Mouse (Mus musculus) G1E (cell line): Measurements from ENCODE around the gene Actr2.

Source experiments
- CTCF ChIP-seq: IDR thresholded peaks from 2 replicates; pipeline ENCODE4 v1.5.1; 2012; ENCODE audit warnings: low read depth, low read length, inconsistent platforms, mixed read lengths
- GATA1 ChIP-seq: IDR thresholded peaks from 2 replicates; pipeline ENCODE4 v1.6.1; 2012; ENCODE audit warnings: borderline replicate concordance, low read length, inconsistent platforms, mixed read lengths

DNA sequence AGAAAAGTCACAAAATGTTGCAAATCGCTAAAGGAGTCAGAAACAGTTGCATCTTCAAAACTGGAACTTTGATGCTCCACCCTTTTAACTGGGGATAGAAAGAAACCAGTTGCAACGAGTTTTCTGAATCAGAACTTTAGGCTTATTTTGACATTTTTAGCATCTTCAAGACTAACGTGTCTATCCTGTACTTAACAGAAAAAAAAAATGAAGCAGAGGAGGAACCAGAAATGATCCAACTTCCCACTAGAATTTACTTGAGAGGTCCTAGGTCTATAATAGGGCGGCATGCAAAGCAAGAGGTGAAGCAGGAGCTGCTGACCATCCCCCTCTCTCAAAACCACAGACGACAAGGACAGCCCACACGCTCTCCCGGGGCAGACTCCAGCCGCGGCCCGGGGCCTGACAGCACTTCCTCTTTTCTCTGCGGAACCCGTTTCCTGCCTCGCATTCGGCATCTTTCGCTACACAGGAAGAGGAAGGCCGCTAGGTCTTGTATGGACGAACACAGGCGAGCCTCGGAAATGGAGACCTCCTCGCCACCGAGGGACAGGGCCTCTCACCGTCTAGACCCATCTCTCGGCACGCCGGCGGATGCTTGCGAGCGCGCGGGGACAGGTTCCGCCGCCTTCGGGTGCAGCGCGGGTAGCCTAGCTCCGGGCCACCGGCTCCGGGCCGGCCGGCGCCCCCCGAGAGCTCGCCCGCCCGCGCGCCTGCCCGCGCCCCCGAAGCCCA lies 540 bp downstream of the Actr2 start:
- TF ChIP-seq GATA1: no peak
- TF ChIP-seq CTCF: no peak
